9 mouse cellular contexts compared by ENCODE assay signal in the genomic region with DNA sequence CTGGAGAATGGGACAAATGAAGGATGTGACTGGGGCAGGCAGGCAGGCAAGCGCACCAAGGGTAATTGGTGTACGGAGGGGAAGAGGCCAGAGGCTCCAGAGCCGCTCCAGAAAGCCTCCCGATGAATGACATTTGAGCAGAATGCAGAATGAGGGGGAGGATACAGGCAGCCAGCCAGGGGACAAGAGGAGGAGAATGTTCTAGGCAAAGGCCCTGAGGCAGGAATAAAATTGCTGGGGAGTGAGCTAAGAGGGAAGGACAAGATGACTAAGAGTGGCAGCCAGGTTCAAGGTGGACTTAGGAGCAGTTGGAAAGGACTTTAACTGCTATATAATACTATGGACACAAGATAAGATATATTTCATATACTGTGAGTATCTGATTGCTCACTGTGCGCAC. TPM values are rescaled to one million over a fixed set of nuclear protein-coding genes. Genes with fewer than 3 reads are reported as not detected.
A peak's percentile ranks its signal among the peaks of the same experiment; 100 is the strongest.
DNase-seq lines count a peak whose midpoint lies in the region; ATAC-seq lines count a peak whose summit lies in the region.
"Had no signal": no experiment of that assay in that cellular context is flagged by ENCODE, and none has a peak within 500 bp of the region (broad histone marks: within the 10 kb centered on the region; RNA-seq: fewer than 3 reads in every experiment).

No protein-coding gene starts in this region.

- DNase-seq in cerebellum, postnatal 10 days: peak; percentile 9 to 19
- DNase-seq in cerebellum, adult 11 months: no peak
- DNase-seq in R1 (ENCODE audit: low read depth, low spot score): peak; percentile 53
- DNase-seq in layer of hippocampus, postnatal 36 days: peak; percentile 14 to 21
- DNase-seq in left cerebral cortex, adult 18-20 months (ENCODE audit: low spot score in 2 of 2): no peak
- no peak for DNase-seq in midbrain, embryonic 11.5 days (ENCODE audit: low spot score, missing footprints)
- no peak for DNase-seq in midbrain, embryonic 14.5 days

- H3K4me3 ChIP-seq in heart, embryonic 16.5 days (ENCODE audit: low read length): no peak overlapping the region
- H3K4me3 ChIP-seq in midbrain, embryonic 11.5 days (ENCODE audit: low read depth, low read length): no peak overlapping the region
- H3K4me3 ChIP-seq in midbrain, embryonic 14.5 days (replicated peaks; ENCODE audit: low read depth, low read length): no peak overlapping the region

- H3K36me3 ChIP-seq in heart, embryonic 16.5 days (ENCODE audit: control insufficient read depth, insufficient read depth): no peaks in the 10 kb centered on the region
- H3K36me3 ChIP-seq in midbrain, embryonic 11.5 days (ENCODE audit: control insufficient read depth, insufficient read depth, low read length): no peaks in the 10 kb centered on the region
- H3K36me3 ChIP-seq in midbrain, embryonic 14.5 days (ENCODE audit: control insufficient read depth, insufficient read depth, low read length): no peaks in the 10 kb centered on the region

- H3K4me2 ChIP-seq in heart, embryonic 16.5 days (ENCODE audit: low read depth, low read length): no peak overlapping the region
- no peak overlapping the region for H3K4me2 ChIP-seq in midbrain, embryonic 11.5 days
- no peak overlapping the region for H3K4me2 ChIP-seq in midbrain, embryonic 14.5 days (ENCODE audit: low read length)

- peaks cover 7% of the 10 kb centered on the region; the same call in 1 of the 2 replicates for H3K4me1 ChIP-seq in heart, embryonic 16.5 days (ENCODE audit: control insufficient read depth, insufficient read depth, low read length)
- no peaks in the 10 kb centered on the region for H3K4me1 ChIP-seq in midbrain, embryonic 11.5 days (ENCODE audit: control insufficient read depth, insufficient read depth, low read length)
- no peaks in the 10 kb centered on the region for H3K4me1 ChIP-seq in midbrain, embryonic 14.5 days (ENCODE audit: control insufficient read depth, insufficient read depth, low read length)

- H3K9ac ChIP-seq in heart, embryonic 16.5 days (ENCODE audit: low read length): no peak overlapping the region
- no peak overlapping the region for H3K9ac ChIP-seq in midbrain, embryonic 11.5 days (ENCODE audit: low read length)
- no peak overlapping the region for H3K9ac ChIP-seq in midbrain, embryonic 14.5 days (replicated peaks; ENCODE audit: low read length)
- H3K9ac ChIP-seq: liver, embryonic 14.5 days had no signal

- H3K9me3 ChIP-seq in heart, embryonic 16.5 days (replicated peaks; ENCODE audit: control insufficient read depth, low read length): 0 out of 2 replicates have a peak, but pooled peaks cover 3% of the 10 kb centered on the region
- no peaks in the 10 kb centered on the region for H3K9me3 ChIP-seq in midbrain, embryonic 11.5 days (ENCODE audit: control insufficient read depth, low read length)
- no peaks in the 10 kb centered on the region for H3K9me3 ChIP-seq in midbrain, embryonic 14.5 days (ENCODE audit: control insufficient read depth, low read length)

- 0 out of 2 replicates have a peak, but pooled peaks have one; percentile 32 for ATAC-seq in heart, embryonic 16.5 days (replicated peaks; ENCODE audit: extremely low read depth, insufficient read depth, low FRiP score)
- ATAC-seq in midbrain, embryonic 11.5 days (ENCODE audit: low FRiP score): no peak
- no peak for ATAC-seq in midbrain, embryonic 14.5 days (ENCODE audit: low FRiP score, low TSS enrichment)

- WGBS in heart, embryonic 16.5 days: 41% methylated on average over 5 of the region's 5 CpGs
- WGBS in midbrain, embryonic 11.5 days: 80% methylated on average over 5 of the region's 5 CpGs
- 62% methylated on average over 5 of the region's 5 CpGs for WGBS in midbrain, embryonic 14.5 days

- H3K27ac ChIP-seq in heart, embryonic 16.5 days (ENCODE audit: low read length): peak overlapping the region; percentile 46; the same call in 1 of the 2 replicates
- no peak overlapping the region for H3K27ac ChIP-seq in midbrain, embryonic 11.5 days (ENCODE audit: low read depth, low read length)
- no peak overlapping the region for H3K27ac ChIP-seq in midbrain, embryonic 14.5 days (replicated peaks; ENCODE audit: low read depth, low read length)
- H3K27ac ChIP-seq: liver, embryonic 14.5 days had no signal

- H3K27me3 ChIP-seq in heart, embryonic 16.5 days (ENCODE audit: control insufficient read depth, insufficient read depth, low read length): no peaks in the 10 kb centered on the region
- H3K27me3 ChIP-seq in midbrain, embryonic 11.5 days (ENCODE audit: control insufficient read depth, insufficient read depth, low read length): no peaks in the 10 kb centered on the region
- H3K27me3 ChIP-seq in midbrain, embryonic 14.5 days (ENCODE audit: control insufficient read depth, insufficient read depth, low read length): no peaks in the 10 kb centered on the region

RNA-seq across cellular contexts. Expression of a gene that starts 9.3 kb away (rescaled TPM):
- 19.9 TPM in 2 replicates for polyA plus RNA-seq in heart, embryonic 16.5 days (2015; fragmentation: Nextera tagmentation; extraction: Ambion mirVana)
- total RNA-seq in layer of hippocampus, postnatal 36 days (2021): 10 to 100 TPM; 11.6 to 12.4 TPM
- 1 to 10 TPM; 7.0 to 9.6 TPM for total RNA-seq in left cerebral cortex, adult 18-20 months (2021)
- polyA plus RNA-seq in midbrain, embryonic 11.5 days (2014; fragmentation: Nextera tagmentation; extraction: Ambion mirVana): 22.0 and 25.9 TPM in 2 replicates
- polyA plus RNA-seq in midbrain, embryonic 14.5 days (2014; fragmentation: Nextera tagmentation; extraction: Ambion mirVana): 8.5 and 15.3 TPM in 2 replicates

Comparison
In these comparisons a context has a peak if more than half of its experiments do, and no peak if none do; other contexts are left out.
1. DNase-seq: peak in cerebellum, postnatal 10 days (2 of 2), R1 (single experiment) and layer of hippocampus, postnatal 36 days (2 of 2); none in cerebellum, adult 11 months (single experiment), left cerebral cortex, adult 18-20 months (0 of 2), midbrain, embryonic 11.5 days (single experiment) and midbrain, embryonic 14.5 days (single experiment).